Mouse (Mus musculus) small intestine, adult 2 months (tissue): ENCODE results near the gene Ckap4.

Experiments used
- CTCF ChIP-seq: fragments of 200-500 bp; IDR thresholded peaks from 2 replicates; pipeline ENCODE4 v1.5.1; 2012; ENCODE audit warnings: low read depth, mild to moderate bottlenecking, control low read depth, inconsistent platforms, low read length, moderate library complexity, mixed read lengths; ENCODE audit not compliant: insufficient replicate concordance, insufficient read length; ENCODE audit errors: extremely low read depth
- POLR2A ChIP-seq: fragments of 200-500 bp; IDR thresholded peaks from 2 replicates; pipeline ENCODE4 v1.6.1; 2012; ENCODE audit warnings: low read depth, mild to moderate bottlenecking, control low read depth, inconsistent platforms, low read length, moderate library complexity

GRCm38 (mm10) chr10:84578738-84579137 is 44.9 kb upstream of the Ckap4 start:
- TF ChIP-seq CTCF (no peak), POLR2A (no peak)
